Mouse (Mus musculus) left cerebral cortex, postnatal 14 days (tissue): Measurements from ENCODE around the gene Prr29. TPM values are rescaled to one million over a fixed set of nuclear protein-coding genes. Genes with fewer than 3 reads are reported as not detected.
A peak's percentile ranks its signal among the peaks of the same experiment; 100 is the strongest.
"Not testable (repeated sequence)": the region's sequence is repeated elsewhere in the genome, so short reads cannot be mapped to it uniquely, and the experiment has no call there.

Source experiments
- DNase-seq, 2 experiments: peaks; one replicate each; pipeline ENCODE4 v3.0.0; 2021 to 2022; ENCODE audit warnings: low spot score in 2 of 2, mixed read lengths in 1 of 2
- intact Hi-C: fragments of 180-260 bp; cut with DNase I; formaldehyde crosslinking; loops from one replicate; pipeline ENCODE4 v1.15.1; 2025
- total RNA-seq, 2 experiments: library from RNA; stranded (reverse); gene quantifications; 2 replicates each; pipeline ENCODE4 v1.2.3; 2021

Gene Prr29
- total RNA-seq, 2 experiments from 2014 or later, result not detected

DNA sequence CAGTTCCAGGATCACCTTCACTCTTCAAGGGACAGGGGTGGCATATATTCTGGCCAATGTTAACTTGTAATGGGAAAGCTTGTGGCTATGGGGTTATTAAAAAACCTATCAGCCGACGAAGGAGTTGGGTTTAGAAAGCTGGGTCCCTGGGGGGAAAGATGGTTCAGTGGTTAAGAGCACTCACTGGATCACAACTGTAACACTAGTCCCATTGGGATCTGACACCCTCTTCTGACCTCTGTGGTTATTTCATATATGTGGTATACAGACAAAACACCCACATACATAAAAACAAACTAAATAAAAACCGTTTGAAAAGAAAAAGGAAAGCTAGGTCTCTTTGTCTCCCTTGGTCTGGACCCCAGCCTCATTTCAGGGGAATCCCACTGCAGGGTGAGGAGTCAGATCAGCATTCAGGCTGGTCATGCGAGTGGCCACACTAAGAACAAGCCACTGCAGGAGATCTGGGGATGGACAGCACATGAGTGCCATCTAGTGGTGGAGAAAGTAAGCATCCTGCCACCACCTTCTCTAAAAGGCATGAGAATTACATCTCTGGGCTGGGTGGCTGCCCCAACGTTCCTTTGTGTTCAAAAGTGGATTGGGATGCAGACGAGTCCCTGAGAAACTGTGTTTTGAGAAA is 26.4 kb downstream of the Prr29 start:
- intact Hi-C loops, result loop anchor here (2.0 kb wide), 1 partner anchor 61 kb away; no protein-coding TSS in a partner anchor

DNA sequence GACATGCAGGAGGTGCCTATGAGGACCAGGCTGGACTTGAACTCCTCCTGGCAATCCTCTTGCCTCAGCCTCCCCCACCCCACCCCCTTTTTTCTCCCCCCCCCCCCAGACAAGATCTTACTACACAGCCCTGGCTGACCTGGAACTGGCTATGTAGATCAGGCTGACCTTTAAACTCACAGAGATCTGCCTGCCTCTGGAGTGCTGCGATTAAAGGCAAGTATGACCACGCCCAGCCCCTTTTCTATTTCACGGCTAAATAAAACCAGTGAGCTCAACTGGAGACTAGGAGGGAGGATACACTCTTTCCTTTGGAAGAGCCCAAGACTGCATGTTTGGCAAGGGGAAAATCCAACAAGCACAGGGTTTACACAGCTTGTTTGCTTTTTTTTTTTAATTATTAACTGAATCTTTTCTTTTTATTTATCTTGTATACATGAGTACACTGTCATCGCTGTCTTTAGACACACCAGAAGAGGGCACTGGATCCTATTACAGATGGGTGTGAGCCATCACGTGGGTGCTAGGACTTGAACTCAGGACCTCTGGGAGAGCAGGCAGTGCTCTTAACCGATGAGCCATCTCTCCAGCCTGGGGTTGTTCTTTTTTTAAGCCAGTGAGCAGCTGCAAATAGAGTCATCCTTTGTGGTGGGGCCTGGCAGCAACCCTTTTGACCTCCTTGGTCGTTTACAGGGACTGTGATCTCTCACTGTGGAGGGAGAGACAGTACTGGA is 27.5 kb downstream of the Prr29 start:
- intact Hi-C loops, result loop anchor here (2.0 kb wide), 1 partner anchor 62 kb away; no protein-coding TSS in a partner anchor
- DNase-seq, result no peak

More for the DNA sequence above, 26.4 kb downstream of the Prr29 start:
- peak; percentile 81 to 82 for DNase-seq

DNA sequence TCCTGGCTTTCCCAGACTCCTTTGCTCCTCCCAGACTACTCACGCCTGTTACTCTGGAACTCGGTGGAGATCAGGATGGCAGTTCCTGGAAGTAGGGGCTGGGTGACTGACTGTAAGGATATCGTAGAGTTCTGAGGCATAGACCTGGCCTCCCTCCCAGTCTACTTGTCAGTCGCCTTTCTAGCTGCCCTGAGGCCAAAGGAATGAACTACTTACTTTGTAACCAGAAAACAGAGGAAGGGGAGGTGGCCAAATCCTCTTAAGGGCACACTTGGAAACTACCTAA is 28.0 kb downstream of the Prr29 start:
- intact Hi-C loops, result loop anchor here (2.0 kb wide), 1 partner anchor 62 kb away; no protein-coding TSS in a partner anchor
- no peak for DNase-seq

DNA sequence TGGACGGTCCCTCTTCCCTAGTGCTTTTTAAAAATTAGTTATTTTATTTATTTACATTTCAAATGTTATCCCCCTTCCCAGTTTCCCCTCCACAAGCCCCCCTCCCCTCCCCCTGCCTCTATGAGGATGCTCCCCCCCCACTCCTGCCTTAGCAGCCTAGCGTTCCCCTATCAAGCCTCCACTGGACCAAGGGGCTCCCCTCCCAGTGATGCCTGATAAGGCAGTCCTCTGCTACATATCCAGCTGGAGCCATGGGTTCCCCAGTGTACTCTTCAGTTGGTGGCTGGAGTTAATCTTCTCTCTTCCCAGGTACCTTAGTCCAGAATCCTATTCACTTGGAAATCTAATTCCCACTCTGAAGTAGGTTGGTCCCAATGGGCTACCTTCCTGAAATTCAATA is 28.8 kb downstream of the Prr29 start:
- DNase-seq, intact Hi-C loops: not testable (repeated sequence)

DNA sequence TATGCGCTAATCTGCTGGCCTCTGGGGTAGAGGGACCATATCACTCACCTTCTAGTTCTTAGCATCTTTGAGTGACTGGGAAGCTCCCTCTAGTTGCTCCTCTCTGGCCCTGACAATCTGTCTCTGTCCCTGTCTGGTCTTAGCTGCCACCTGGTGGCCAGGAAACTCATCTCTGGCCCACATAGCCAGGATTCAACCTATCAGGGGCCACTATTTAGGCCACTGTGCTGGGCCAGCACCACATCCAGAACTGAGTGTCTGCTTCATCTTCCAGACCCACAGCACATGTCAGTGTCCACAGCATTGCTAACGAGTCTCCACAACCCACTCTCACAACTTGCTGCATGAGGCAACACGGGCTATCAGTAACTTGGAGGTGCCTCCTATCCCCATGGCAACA is 32.4 kb downstream of the Prr29 start:
- peak in 1 of 2 experiments; percentile 25 for DNase-seq
- intact Hi-C loops, result no loop called here

DNA sequence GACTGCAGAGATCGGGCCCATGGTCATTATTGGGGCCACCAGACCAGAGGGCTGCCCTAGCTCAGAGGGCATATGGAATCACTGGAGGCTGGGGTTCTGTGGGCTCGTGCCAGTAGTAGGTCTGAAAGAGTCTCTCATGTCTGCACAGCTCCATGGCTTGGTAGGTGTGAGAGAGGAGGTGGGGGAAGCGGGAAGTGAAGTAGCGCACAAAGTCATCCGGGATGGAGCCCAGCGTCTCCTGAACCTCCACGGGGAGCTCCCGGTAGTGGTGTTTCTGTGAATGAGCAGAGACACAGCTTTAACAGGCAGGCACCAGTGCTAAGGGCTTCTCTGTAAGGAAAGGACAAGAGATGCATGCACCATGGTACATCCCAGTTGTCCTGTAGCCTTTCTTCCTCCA is 33.2 kb downstream of the Prr29 start:
- intact Hi-C loops, result no loop called here
- DNase-seq, result no peak

DNA sequence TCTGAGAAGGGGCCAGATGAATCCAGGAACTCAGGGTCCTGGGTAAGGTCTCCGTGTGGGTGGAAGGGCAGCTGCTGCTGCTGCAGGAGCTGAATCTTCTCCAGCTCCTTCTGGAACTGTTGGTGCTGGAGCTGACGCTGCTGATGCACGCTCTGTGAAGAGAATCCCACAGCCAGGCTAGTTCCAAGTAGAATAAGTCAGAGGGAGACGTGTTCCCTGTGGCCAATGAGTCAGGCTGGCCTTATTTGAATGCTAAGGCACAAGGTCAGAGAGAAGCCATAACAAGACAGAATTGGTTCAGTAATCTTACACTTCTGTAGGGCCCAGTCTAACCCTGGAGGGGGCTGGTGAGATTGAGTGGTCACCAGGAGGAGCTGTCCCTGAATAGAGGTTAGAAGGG is 44.7 kb downstream of the Prr29 start:
- intact Hi-C loops, result no loop called here
- DNase-seq, result no peak

DNA sequence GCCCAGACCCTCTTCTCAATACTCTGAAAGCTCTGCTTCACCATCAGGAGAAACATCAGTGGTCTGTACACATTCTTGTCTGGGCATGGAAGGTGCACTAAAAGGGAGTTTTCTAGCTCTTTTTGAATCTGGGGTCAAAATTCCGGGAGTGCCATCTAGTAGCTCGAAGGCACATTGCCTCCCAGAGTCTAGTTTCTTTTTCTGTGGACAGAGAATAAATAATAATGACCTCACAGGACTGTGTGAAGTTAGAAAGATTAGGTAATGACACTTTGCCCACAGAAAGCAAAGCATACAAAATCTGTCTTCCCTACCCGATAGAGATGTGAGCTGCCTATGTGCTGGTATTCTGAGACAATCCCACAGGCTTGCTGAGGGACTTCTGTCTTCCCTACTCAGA is 45.2 kb downstream of the Prr29 start:
- intact Hi-C loops, result no loop called here

DNA sequence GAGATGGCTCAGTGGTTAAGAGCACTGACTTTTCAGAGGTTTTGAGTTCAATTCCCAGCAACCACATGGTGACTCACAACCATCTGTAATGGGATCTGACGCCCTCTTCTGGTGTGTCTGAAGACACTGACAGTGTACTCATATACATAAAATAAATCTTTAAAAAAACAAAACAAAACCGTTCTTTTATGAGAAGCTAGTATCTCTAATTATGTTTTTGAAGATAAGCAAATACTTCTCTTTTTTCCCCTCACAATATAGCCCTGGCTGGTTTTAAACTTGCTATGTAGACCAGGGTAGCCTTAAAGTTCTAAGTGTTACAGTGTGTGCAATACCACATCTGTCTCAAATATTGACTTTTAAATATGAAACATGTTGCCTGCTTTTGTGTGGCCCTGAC is 45.9 kb downstream of the Prr29 start:
- no peak for DNase-seq
- intact Hi-C loops, result no loop called here

More for the DNA sequence above, 45.2 kb downstream of the Prr29 start:
- no peak for DNase-seq

DNA sequence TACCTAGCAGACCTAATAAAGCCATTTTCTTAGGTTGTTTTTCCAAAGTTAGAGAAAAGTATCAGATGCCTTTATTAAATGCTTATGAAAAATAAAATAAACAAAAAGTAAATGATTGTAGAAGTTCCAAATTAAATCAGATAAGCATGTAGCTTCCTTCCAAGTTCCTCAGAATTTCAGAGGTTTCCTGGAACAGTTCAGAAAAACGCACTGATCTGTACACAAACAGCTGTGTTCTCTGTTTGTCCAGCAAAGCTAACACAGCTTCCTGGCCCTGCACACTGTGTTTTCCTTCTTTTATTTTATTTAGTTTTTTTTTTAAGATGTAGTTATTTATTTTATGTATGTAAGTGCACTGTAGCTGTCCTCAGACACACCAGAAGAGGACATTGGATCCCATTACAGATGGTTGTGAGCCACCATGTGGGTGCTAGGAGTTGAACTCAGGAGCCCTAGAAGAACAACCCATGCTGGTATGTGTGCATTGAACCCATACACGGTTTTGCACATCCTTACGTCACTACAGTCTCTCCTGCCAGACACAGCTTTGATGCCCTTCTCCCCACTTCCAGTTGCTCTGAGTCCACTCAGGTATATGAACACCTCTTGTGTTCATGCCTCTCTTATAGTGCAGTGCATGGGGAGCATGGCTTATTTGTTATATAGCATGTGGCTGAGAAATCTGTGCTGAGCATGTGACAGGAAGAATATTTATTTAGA is 47.5 kb downstream of the Prr29 start:
- intact Hi-C loops, result no loop called here
- no peak for DNase-seq

DNA sequence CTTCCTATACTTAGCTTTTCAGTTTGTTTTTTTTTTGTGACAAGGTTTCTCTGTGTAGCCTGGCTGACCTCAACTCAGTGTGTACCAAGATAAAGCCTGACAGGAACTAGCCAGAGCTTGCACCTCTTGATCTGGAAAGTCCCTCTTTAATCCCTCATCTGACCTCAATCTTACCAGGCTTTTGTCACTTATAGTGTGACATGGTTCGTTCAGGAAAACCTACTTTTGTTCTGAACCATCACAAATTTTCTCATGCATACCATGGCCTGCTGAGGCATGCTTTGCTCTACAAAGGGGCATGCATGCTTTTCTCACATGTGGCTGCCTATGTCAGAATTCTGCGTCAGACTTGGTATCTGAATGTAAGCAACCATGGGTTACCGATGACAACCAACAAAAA is 51.1 kb downstream of the Prr29 start:
- intact Hi-C loops, result loop anchor here (5.0 kb wide), 1 partner anchor 326 kb away; no protein-coding TSS in a partner anchor

DNA sequence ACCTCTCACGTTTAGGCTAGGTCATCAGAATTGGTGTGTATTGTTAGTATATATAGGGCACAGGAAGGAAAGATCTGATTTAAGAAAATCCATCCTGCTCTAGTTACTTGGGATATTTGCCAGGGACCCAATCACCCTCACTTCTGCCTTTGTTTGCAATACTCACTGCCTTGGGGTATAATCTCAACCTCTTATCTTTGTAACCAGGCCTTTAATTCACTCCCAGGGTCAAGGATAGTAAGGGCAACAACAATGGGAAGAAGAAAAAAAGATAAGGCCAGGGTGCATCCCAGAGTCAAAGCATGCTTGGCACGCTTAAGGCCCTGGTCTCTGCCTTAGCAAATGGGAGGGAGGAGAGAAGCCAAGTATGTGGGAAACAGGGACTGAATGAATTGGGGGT is 52.6 kb downstream of the Prr29 start:
- DNase-seq, result no peak
- intact Hi-C loops, result loop anchor here (1.0 to 5.0 kb wide), 3 partner anchors 73 to 324 kb away; no protein-coding TSS in a partner anchor

More for the DNA sequence above, 51.1 kb downstream of the Prr29 start:
- DNase-seq, result no peak

DNA sequence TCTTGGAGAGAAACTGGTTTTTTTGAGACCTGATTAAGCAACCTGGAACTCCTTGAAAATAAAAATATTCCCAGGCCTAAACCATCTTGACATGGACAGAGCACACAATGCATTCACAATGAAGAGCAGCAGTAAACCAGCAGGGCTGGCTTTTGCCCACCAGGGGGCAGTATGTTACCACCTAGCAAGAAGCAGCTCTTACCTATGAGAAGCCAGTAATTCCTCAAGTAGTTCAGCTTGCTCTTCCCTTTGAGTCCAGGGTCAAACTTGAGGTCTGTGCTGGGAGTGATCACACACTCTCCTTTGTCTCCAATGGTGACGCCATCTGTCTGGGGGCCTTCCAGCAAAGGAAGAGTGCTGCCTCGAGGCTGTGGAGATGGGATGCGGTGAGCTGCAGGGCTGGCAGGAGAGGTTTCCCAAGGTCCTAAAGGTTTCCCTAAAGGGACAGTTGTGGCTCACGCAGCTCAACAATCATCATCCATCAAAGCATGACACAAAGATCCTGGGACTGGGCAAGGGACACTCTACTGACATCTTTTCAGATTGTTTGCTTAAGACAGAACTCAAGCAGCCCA is 53.4 kb downstream of the Prr29 start:
- DNase-seq, result peak; percentile 89 to 91
- intact Hi-C loops, result loop anchor here (1.0 to 5.0 kb wide), 3 partner anchors 73 to 324 kb away; no protein-coding TSS in a partner anchor

DNA sequence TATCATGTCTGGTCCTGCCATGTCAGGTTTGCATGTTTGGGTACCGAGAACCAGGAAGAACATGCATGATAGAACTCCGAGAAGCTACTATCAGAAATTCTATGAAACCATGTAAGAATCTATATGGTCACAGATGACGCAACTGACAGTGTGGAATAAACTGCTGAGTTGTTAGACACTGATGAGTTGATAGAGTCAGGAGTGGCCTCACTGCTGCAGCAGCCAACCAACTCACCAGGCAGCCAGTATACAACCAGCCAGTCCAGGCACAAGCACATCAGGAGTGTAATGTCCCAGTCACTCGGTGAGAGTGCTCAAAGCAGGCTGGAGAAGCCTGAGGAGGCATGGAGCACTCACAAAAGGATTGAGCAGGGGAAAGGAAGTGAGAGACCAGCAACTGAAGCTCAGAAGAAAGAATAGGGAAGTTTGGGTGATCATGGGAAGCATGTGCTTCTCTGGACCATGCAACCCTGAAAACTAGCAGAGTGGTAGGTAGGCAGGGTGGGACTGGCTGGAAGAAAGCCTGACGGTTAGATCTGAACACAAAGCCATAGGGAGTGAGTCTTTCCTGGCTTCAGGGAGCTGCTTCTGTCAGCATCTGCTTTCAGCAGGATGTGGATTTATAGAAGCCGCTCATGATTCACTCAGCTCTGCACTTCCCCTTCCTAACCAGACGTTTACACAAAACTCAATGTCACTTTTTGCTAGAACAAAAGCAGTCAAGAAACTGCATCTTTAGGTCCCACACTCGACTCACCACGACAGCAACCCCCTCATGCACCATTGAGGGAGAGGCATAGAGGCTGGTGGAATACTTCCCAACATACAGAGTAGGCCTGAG is 54.2 kb downstream of the Prr29 start:
- DNase-seq, result no peak
- intact Hi-C loops, result loop anchor here (5.0 kb wide), 1 partner anchor 323 kb away; no protein-coding TSS in a partner anchor

DNA sequence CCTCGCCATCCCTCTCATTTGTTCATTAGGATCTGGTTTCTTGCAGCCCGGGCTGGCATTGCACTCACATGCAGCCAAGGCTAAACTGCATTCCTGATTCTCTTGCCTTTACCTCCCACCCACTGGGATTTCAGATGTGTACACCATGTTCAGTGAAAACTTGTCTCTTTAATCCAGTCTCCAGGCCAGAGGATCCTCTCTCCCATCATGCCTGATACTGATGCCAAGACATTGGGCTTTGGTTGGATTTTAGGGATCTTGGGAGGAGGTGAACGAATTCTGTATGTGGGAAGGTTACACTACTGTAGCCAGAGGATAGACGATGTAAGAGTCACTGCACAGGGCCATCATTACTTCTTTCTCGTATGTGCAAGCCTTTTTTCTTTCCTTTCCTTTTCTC is 59.9 kb downstream of the Prr29 start:
- intact Hi-C loops, result no loop called here
- DNase-seq, result no peak

DNA sequence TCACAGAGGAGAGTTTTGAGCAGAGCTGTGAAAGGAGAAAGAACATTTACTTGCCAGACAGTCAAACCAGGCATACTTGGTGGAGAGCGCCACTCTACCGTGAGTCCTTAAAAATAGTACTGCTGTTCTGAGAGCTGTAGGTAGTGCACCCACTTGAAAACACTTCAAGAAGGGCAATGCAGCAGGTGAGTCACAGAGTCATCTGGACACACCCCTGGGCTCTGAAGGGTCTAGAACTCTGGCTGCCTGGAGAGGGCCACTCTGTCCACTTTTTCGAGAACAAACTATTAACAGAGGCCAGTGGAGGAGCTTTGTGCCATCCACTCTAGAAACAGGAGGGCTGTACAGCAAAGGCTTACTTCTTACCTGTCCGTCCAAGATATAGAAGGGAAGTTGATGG is 61.2 kb downstream of the Prr29 start:
- DNase-seq, result no peak
- intact Hi-C loops, result no loop called here
